Mouse (Mus musculus) midbrain, embryonic 13.5 days (tissue): ENCODE data around the gene Cmklr1. TPM values are rescaled to one million over a fixed set of nuclear protein-coding genes. Genes with fewer than 3 reads are reported as not detected.
A peak's percentile ranks its signal among the peaks of the same experiment; 100 is the strongest.

Experiments used
- ATAC-seq: fragments of 200-750 bp; cut with Nextera tagmentation; 2 replicates; pipeline ENCODE4 v1.8.0; 2017; ENCODE audit warnings: mild to moderate bottlenecking, moderate TSS enrichment, moderate library complexity
- H3K27ac ChIP-seq: fragments of 300-500 bp; sonication (generic); 2 replicates; pipeline ENCODE4 v1.5.1; 2015; ENCODE audit warnings: inconsistent platforms, mild to moderate bottlenecking, moderate library complexity
- H3K27me3 ChIP-seq: fragments of 300-500 bp; sonication (generic); 2 replicates; pipeline ENCODE4 v1.6.1; 2015; ENCODE audit warnings: mild to moderate bottlenecking, inconsistent platforms
- H3K36me3 ChIP-seq: fragments of 300-500 bp; sonication (generic); 2 replicates; pipeline ENCODE4 v1.6.1; 2015; ENCODE audit warnings: mild to moderate bottlenecking, inconsistent platforms
- H3K4me1 ChIP-seq: fragments of 300-500 bp; sonication (generic); replicated peaks from 2 replicates; pipeline ENCODE4 v1.6.1; 2015; ENCODE audit warnings: inconsistent platforms
- H3K4me2 ChIP-seq: fragments of 300-500 bp; sonication (generic); replicated peaks from 2 replicates; pipeline ENCODE4 v1.6.1; 2015; ENCODE audit warnings: moderate library complexity, mild to moderate bottlenecking, inconsistent platforms
- H3K4me3 ChIP-seq: fragments of 300-500 bp; sonication (generic); replicated peaks from 2 replicates; pipeline ENCODE4 v1.5.1; 2015; ENCODE audit warnings: mild to moderate bottlenecking, inconsistent platforms
- H3K9ac ChIP-seq: fragments of 300-500 bp; sonication (generic); replicated peaks from 2 replicates; pipeline ENCODE4 v1.6.1; 2015; ENCODE audit warnings: mild to moderate bottlenecking, inconsistent platforms
- H3K9me3 ChIP-seq: fragments of 300-500 bp; sonication (generic); 2 replicates; pipeline ENCODE4 v1.6.1; 2016; ENCODE audit warnings: mild to moderate bottlenecking, inconsistent platforms
- WGBS: fragments of 180-500 bp; shearing (Covaris S2); methylation state at CpG from one replicate; pipeline ENCODE4 v1.1.7; 2015; 5-methylcytosine and 5-hydroxymethylcytosine counted together
- polyA plus RNA-seq: library from polyadenylated mRNA; unstranded; fragments of >200 nt; fragmentation: Nextera tagmentation; extraction: Ambion mirVana; gene quantifications from 2 replicates; pipeline ENCODE4 v1.2.1, GENCODE M21; 2015

The Cmklr1 gene
- polyA plus RNA-seq, 1 experiment from 2014 or later, result 2.5 TPM

DNA sequence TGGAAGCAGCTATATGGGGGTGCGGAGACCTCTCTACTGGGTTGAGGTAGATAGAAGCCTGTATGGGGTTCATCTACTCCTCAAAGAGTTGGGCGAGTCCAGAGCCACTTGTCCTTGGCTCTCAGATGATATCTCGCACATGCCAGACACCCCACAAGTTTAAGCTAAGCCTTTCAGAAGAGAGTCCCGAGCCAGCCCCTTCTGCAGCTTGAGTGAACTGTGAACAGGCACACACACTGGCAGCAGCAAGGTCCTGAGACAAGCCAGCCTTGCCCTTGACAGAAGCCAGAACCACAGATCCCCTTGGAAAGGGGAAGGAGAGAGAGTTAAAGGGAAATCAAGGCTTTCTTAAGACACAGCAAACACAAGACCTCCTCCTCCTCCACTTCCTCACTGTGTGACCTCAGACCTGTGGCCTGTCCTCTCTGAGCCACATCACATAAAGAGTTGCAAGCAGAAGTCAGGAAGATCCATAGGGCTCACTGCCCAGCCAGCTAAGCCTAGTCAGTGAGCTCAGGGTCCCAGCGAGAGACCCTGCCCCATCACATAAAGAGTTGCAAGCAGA is 1.5 kb downstream of the Cmklr1 start:
- H3K27ac ChIP-seq, result no peak overlapping the region
- no peak for ATAC-seq
- H3K4me1 ChIP-seq, result peaks cover 17% of the 10 kb centered on the region
- H3K9me3 ChIP-seq, result no peaks in the 10 kb centered on the region
- no peak overlapping the region for H3K4me2 ChIP-seq
- H3K9ac ChIP-seq, result no peak overlapping the region
- no peaks in the 10 kb centered on the region for H3K36me3 ChIP-seq
- H3K4me3 ChIP-seq, result no peak overlapping the region
- peaks cover 29% of the 10 kb centered on the region for H3K27me3 ChIP-seq
- 77% methylated on average over 5 of the region's 5 CpGs for WGBS

GRCm38 (mm10) chr5:113647141-113647540 is 3.1 kb downstream of the Cmklr1 start:
- no peak for ATAC-seq
- Histone ChIP-seq H3K9me3 (no peaks in the 10 kb centered on the region), H3K27me3 (peaks cover 29% of the 10 kb centered on the region), H3K9ac (no peak overlapping the region), H3K4me1 (peaks cover 20% of the 10 kb centered on the region), H3K27ac (no peak overlapping the region), H3K4me3 (no peak overlapping the region), H3K4me2 (no peak overlapping the region), H3K36me3 (no peaks in the 10 kb centered on the region)
- 94% methylated on average over 8 of the region's 8 CpGs for WGBS

DNA sequence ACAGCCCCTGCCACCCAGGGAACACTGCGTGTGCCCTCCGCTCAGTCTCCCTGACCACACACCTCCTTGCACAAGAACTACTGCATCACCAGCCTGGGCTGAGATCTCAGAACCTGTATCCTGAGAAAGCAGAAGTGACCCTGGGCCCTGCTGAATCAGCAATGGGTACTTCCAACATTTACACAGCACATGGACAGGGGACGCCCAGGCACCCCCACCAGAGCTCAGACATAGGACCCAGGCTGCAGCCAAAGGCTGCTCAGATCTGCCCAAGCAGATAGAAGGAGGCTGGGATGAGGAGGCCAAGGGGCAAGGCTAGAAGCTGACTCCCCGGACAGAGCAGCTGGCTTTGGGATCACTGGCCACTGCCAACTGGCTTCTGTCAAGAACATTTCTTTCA is 5.7 kb downstream of the Cmklr1 start:
- no peak for ATAC-seq
- WGBS, result 89% methylated on average over 4 of the region's 4 CpGs

DNA sequence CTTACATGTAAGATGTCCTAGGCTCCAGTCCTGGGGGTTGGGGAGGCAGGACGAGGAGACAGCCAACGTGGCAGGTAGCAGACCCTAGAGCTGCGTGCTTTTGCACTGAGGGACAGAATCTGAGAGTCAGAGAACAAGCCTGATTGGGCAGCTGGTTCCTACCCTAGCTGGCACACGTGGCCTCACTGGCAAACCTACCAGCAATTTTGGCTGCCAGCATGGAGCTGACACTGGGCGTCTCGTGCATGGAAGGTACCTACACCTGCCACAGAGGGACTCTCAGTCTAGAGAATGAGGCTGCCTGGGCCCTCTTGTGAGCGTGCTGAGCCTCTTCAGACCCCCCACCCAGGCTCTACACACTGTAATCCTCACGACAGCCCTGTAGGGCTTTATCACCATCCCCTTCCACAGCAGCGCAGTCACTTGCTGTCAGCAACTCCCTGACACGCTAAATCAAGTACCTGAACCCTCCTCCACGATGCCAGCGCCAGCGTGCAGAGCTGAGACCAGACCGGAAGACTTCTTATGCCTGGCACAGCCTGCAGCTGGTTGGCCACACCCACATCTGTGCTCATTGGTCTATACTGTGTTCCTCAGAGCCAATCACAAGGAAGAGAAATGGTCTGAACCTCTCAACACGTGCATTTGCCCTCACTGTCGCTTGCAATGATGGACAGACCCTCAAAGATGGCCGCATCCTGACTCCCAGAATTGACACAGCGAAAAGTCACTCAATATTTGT is 6.9 kb downstream of the Cmklr1 start:
- Histone ChIP-seq H3K4me3 (peak overlapping the region; percentile 15; the same call in 1 of the 2 replicates), H3K9ac (peak overlapping the region; percentile 50; the same call in 1 of the 2 replicates), H3K4me2 (peak overlapping the region; percentile 50), H3K36me3 (no peaks in the 10 kb centered on the region), H3K27me3 (0 out of 2 replicates have a peak, but pooled peaks cover 5% of the 10 kb centered on the region), H3K4me1 (peaks cover 6% of the 10 kb centered on the region; the same call in 1 of the 2 replicates), H3K9me3 (no peaks in the 10 kb centered on the region), H3K27ac (no peak overlapping the region)
- 50% methylated on average over 18 of the region's 18 CpGs for WGBS
- peak; percentile 97 for ATAC-seq

More for the DNA sequence above, 5.7 kb downstream of the Cmklr1 start:
- peaks cover 12% of the 10 kb centered on the region for H3K27me3 ChIP-seq
- H3K9ac ChIP-seq, result no peak overlapping the region
- no peaks in the 10 kb centered on the region for H3K36me3 ChIP-seq
- H3K4me3 ChIP-seq, result no peak overlapping the region
- H3K4me1 ChIP-seq, result peaks cover 6% of the 10 kb centered on the region; the same call in 1 of the 2 replicates
- H3K9me3 ChIP-seq, result no peaks in the 10 kb centered on the region
- H3K27ac ChIP-seq, result no peak overlapping the region
- no peak overlapping the region for H3K4me2 ChIP-seq

GRCm38 (mm10) chr5:113641066-113641465 is 9.2 kb downstream of the Cmklr1 start:
- no peaks in the 10 kb centered on the region for H3K36me3 ChIP-seq
- H3K27ac ChIP-seq, result no peak overlapping the region
- peaks cover 6% of the 10 kb centered on the region; the same call in 1 of the 2 replicates for H3K4me1 ChIP-seq
- ATAC-seq, result no peak
- no peak overlapping the region for H3K9ac ChIP-seq
- WGBS, result 59% methylated on average over 6 of the region's 6 CpGs
- no peaks in the 10 kb centered on the region for H3K9me3 ChIP-seq
- 0 out of 2 replicates have a peak, but pooled peaks cover 8% of the 10 kb centered on the region for H3K27me3 ChIP-seq
- H3K4me3 ChIP-seq, result no peak overlapping the region
- no peak overlapping the region for H3K4me2 ChIP-seq

- no peak overlapping the region for H3K4me3 ChIP-seq
- H3K4me1 ChIP-seq, result peaks cover 6% of the 10 kb centered on the region; the same call in 1 of the 2 replicates
- H3K27me3 ChIP-seq, result 0 out of 2 replicates have a peak, but pooled peaks cover 3% of the 10 kb centered on the region
- 83% methylated on average over 5 of the region's 5 CpGs for WGBS
- H3K4me2 ChIP-seq, result no peak overlapping the region
- no peaks in the 10 kb centered on the region for H3K36me3 ChIP-seq
- no peak for ATAC-seq
- H3K27ac ChIP-seq, result no peak overlapping the region
- H3K9me3 ChIP-seq, result no peaks in the 10 kb centered on the region
- no peak overlapping the region for H3K9ac ChIP-seq
Measured at GRCm38 (mm10) chr5:113639126-113639525, 11.1 kb downstream of the Cmklr1 start.

DNA sequence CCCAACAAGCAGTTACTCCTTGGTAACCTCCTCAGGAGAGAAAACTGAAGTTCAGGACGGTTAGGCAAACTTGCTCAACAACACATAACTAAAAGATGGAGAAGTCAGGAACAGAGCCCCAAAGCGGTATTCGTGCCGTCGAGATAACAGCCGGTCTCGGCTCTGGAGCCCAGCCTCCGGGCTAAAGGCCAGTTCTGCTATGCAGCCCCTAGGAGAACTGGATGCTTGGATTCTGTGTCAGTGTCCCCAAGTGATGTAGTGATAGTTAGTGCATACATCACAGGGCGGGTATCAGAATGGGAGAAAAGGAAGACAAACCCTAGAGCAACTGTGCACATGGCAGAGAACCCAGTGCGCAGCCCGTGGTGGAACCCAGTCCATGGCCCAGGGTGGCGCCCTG is 12.2 kb downstream of the Cmklr1 start:
- Histone ChIP-seq H3K4me1 (peaks cover 1% of the 10 kb centered on the region; the same call in 1 of the 2 replicates), H3K9me3 (no peaks in the 10 kb centered on the region), H3K27ac (no peak overlapping the region), H3K4me2 (no peak overlapping the region), H3K36me3 (no peaks in the 10 kb centered on the region), H3K27me3 (0 out of 2 replicates have a peak, but pooled peaks cover 3% of the 10 kb centered on the region), H3K9ac (no peak overlapping the region), H3K4me3 (no peak overlapping the region)
- WGBS, result 90% methylated on average over 12 of the region's 12 CpGs
- ATAC-seq, result no peak

DNA sequence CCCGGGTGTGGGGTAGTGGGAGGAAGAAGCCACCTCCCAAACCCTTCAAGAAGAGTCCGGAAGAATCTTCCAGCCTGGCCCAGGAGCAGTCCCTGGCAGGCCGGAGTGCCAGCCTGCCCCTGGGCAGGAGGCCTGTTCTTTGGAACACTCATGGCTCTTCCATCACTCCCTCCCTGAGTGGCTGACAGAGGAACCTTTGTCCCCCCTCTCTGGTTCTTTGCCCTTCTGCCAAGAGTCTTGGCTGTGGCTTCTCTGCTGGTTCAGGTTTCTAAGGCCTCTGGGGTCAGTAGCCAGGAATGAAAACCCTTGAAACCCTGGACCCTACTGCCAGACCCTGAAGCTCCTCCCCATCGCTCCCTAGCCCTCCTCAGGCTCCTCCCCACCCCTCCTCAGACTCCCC is 12.6 kb downstream of the Cmklr1 start:
- whole genome bisulfite sequencing, result 93% methylated on average over 4 of the region's 4 CpGs

GRCm38 (mm10) chr5:113635861-113636565 is 14.2 kb downstream of the Cmklr1 start:
- 0 out of 2 replicates have a peak, but pooled peaks cover 3% of the 10 kb centered on the region for H3K27me3 ChIP-seq
- no peak overlapping the region for H3K27ac ChIP-seq
- no peak overlapping the region for H3K9ac ChIP-seq
- H3K4me2 ChIP-seq, result no peak overlapping the region
- H3K9me3 ChIP-seq, result no peaks in the 10 kb centered on the region
- no peak for ATAC-seq
- no peaks in the 10 kb centered on the region for H3K36me3 ChIP-seq
- 85% methylated on average over 15 of the region's 15 CpGs for WGBS
- no peak overlapping the region for H3K4me3 ChIP-seq
- H3K4me1 ChIP-seq, result no peaks in the 10 kb centered on the region

More for the DNA sequence above, 12.6 kb downstream of the Cmklr1 start:
- Histone ChIP-seq H3K9me3 (no peaks in the 10 kb centered on the region), H3K4me1 (no peaks in the 10 kb centered on the region), H3K27me3 (0 out of 2 replicates have a peak, but pooled peaks cover 3% of the 10 kb centered on the region), H3K9ac (no peak overlapping the region), H3K4me3 (no peak overlapping the region), H3K27ac (no peak overlapping the region), H3K36me3 (no peaks in the 10 kb centered on the region), H3K4me2 (no peak overlapping the region)
- no peak for ATAC-seq

- 0 out of 2 replicates have a peak, but pooled peaks cover 3% of the 10 kb centered on the region for H3K27me3 ChIP-seq
- no peak overlapping the region for H3K9ac ChIP-seq
- H3K9me3 ChIP-seq, result no peaks in the 10 kb centered on the region
- no peak overlapping the region for H3K4me2 ChIP-seq
- H3K27ac ChIP-seq, result no peak overlapping the region
- no peak for ATAC-seq
- H3K4me3 ChIP-seq, result no peak overlapping the region
- no peaks in the 10 kb centered on the region for H3K36me3 ChIP-seq
- WGBS, result 86% methylated on average over 7 of the region's 7 CpGs
- no peaks in the 10 kb centered on the region for H3K4me1 ChIP-seq
Measured at GRCm38 (mm10) chr5:113634887-113635610, 15.2 kb downstream of the Cmklr1 start.

GRCm38 (mm10) chr5:113634024-113634651 is 16.1 kb downstream of the Cmklr1 start:
- Histone ChIP-seq H3K9ac (no peak overlapping the region), H3K9me3 (no peaks in the 10 kb centered on the region), H3K36me3 (no peaks in the 10 kb centered on the region), H3K27me3 (0 out of 2 replicates have a peak, but pooled peaks cover 3% of the 10 kb centered on the region), H3K4me3 (no peak overlapping the region), H3K27ac (no peak overlapping the region), H3K4me1 (no peaks in the 10 kb centered on the region), H3K4me2 (no peak overlapping the region)
- 69% methylated on average over 13 of the region's 13 CpGs for WGBS
- ATAC-seq, result no peak
